Mouse (Mus musculus) megakaryocyte, embryonic 14.5 days (primary cell): ENCODE measurements around the gene Hist1h2be. TPM values are rescaled to one million over a fixed set of nuclear protein-coding genes. Genes with fewer than 3 reads are reported as not detected.
"Not testable (repeated sequence)": the region's sequence is repeated elsewhere in the genome, so short reads cannot be mapped to it uniquely, and the experiment has no call there.

ENCODE experiments used
- H3K27me3 ChIP-seq: replicated peaks from 2 replicates; pipeline ENCODE3; 2012; ENCODE audit warnings: inconsistent platforms
- H3K36me3 ChIP-seq: replicated peaks from 2 replicates; pipeline ENCODE3; 2012; ENCODE audit warnings: low read length, inconsistent platforms, mixed read lengths
- H3K4me1 ChIP-seq: 2 replicates; pipeline ENCODE4 v1.6.1; 2012; ENCODE audit warnings: inconsistent platforms
- H3K4me3 ChIP-seq: replicated peaks from 2 replicates; pipeline ENCODE3; 2012; ENCODE audit warnings: moderate library complexity, mild to moderate bottlenecking, inconsistent platforms
- H3K9me3 ChIP-seq: 2 replicates; pipeline ENCODE4 v1.6.1; 2012; ENCODE audit warnings: inconsistent platforms
- FLI1 ChIP-seq: IDR thresholded peaks from 2 replicates; pipeline ENCODE4 v1.6.1; 2012; ENCODE audit warnings: low read length, inconsistent platforms, mixed read lengths
- GATA1 ChIP-seq: IDR thresholded peaks from 3 replicates; pipeline ENCODE4 v1.6.1; 2012; ENCODE audit warnings: mixed read lengths, low read length, inconsistent platforms, borderline replicate concordance
- polyA plus RNA-seq: library from polyadenylated mRNA; stranded (reverse); fragments of >175 nt; gene quantifications from 2 replicates; pipeline ENCODE4 v1.2.3, GENCODE M21; 2012; ENCODE audit warnings: low replicate concordance; ENCODE audit not compliant: insufficient read depth

Hist1h2be gene
- polyA plus RNA-seq, 1 experiment: 1.9 TPM

- TF ChIP-seq FLI1: no peak
- TF ChIP-seq GATA1: no peak
- H3K4me1 ChIP-seq: peaks cover 22% of the 10 kb centered on the region; the same call in 1 of the 2 replicates
- H3K27me3 ChIP-seq: no peaks in the 10 kb centered on the region
- peak within 1 kb of the TSS; percentile 89 for H3K4me3 ChIP-seq
- no peaks in the 10 kb centered on the region for H3K36me3 ChIP-seq
- H3K9me3 ChIP-seq: no peaks in the 10 kb centered on the region
Observed at GRCm38 (mm10) chr13:23543965-23544786, 76.7 kb downstream of the Hist1h2be start, which contains the start of gene Hist1h3f. Hist1h3f (plus strand) TSS chr13:23544052.

DNA sequence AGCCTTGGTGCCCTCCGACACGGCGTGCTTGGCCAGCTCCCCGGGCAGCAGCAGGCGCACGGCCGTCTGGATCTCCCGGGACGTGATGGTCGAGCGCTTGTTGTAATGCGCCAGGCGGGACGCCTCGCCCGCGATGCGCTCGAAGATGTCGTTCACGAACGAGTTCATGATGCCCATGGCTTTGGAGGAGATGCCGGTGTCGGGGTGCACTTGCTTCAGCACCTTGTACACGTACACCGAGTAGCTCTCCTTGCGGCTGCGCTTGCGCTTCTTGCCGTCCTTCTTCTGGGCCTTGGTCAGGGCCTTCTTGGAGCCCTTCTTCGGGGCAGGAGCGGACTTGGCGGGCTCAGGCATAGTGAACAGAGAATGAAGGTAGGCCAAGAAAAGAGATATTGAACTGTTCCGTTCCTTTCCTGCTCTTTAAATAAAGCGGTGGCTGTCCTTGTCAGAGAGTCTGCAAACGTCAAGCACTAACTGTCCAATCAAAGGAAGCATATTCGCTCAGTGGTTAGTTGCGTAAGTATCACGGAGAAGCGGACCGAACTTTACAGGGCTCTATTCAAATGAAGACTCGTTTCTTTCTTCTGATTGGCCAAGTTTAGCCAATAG is 77.8 kb downstream of the Hist1h2be start, which contains the start of gene Hist1h2bh:
Hist1h2bh (minus strand) TSS at position 394 of the 609 bp plus-strand sequence.
- not testable (repeated sequence) for H3K27me3 ChIP-seq, H3K36me3 ChIP-seq, H3K9me3 ChIP-seq
- Histone ChIP-seq H3K4me1 (peaks cover 29% of the 10 kb centered on the region; the same call in 1 of the 2 replicates), H3K4me3 (peak within 1 kb of the TSS; percentile 89)

DNA sequence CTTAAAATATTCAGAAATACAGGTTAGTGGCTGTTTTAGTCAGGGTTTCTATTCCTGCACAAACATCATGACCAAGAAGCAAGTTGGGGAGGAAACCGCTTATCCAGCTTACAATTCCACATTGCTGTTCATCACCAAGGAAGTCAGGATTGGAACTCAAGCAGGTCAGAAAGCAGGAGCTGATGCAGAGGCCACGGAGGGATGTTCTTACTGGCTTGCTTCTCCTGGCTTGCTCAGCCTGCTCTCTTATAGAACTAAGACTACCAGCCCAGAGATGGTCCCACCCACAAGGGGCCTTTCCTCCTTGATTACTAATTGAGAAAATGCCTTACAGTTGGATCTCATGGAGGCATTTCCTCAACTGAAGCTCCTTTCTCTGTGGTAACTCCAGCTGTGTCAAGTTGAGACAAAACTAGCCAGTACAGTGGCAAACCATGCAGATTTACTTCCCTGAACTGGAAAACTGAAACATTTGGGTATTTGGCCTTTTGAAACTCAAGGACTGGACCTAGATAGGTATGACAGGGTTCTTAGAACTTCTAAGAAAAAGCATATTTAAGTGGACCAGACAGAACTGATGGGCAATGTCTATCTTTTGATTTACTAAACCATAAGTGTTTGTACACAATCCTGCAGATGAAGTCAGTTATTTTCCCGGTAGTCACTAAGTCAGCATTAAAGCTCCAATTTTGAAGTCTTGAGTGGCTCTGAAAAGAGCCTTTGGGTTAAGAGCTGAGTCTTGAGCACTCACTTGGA is 78.5 kb downstream of the Hist1h2be start:
- not testable (repeated sequence) for H3K9me3 ChIP-seq, H3K27me3 ChIP-seq, H3K36me3 ChIP-seq
- peaks cover 33% of the 10 kb centered on the region for H3K4me1 ChIP-seq
- H3K4me3 ChIP-seq: peak overlapping the region; percentile 89

- Histone ChIP-seq H3K4me1 (peaks cover 38% of the 10 kb centered on the region), H3K4me3 (no peak overlapping the region)
Observed at GRCm38 (mm10) chr13:23541497-23541896, 79.4 kb downstream of the Hist1h2be start.

GRCm38 (mm10) chr13:23539821-23540220 is 81.1 kb downstream of the Hist1h2be start:
- not testable (repeated sequence) for H3K4me3 ChIP-seq
- peaks cover 44% of the 10 kb centered on the region for H3K4me1 ChIP-seq

More at GRCm38 (mm10) chr13:23541497-23541896, 79.4 kb downstream of the Hist1h2be start:
- TF ChIP-seq FLI1: no peak
- TF ChIP-seq GATA1: no peak
- Histone ChIP-seq H3K27me3 (no peaks in the 10 kb centered on the region), H3K36me3 (no peaks in the 10 kb centered on the region), H3K9me3 (no peaks in the 10 kb centered on the region)

GRCm38 (mm10) chr13:23538249-23538648 is 82.7 kb downstream of the Hist1h2be start:
- H3K4me3 ChIP-seq: no peak overlapping the region
- no peaks in the 10 kb centered on the region for H3K9me3 ChIP-seq
- peaks cover 53% of the 10 kb centered on the region for H3K4me1 ChIP-seq
- no peaks in the 10 kb centered on the region for H3K27me3 ChIP-seq
- no peaks in the 10 kb centered on the region for H3K36me3 ChIP-seq
- TF ChIP-seq FLI1: no peak
- no peak for TF ChIP-seq GATA1

More at GRCm38 (mm10) chr13:23539821-23540220, 81.1 kb downstream of the Hist1h2be start:
- H3K36me3 ChIP-seq, H3K9me3 ChIP-seq, H3K27me3 ChIP-seq: not testable (repeated sequence)

GRCm38 (mm10) chr13:23537006-23537710 is 83.8 kb downstream of the Hist1h2be start:
- H3K4me1 ChIP-seq: peaks cover 64% of the 10 kb centered on the region

DNA sequence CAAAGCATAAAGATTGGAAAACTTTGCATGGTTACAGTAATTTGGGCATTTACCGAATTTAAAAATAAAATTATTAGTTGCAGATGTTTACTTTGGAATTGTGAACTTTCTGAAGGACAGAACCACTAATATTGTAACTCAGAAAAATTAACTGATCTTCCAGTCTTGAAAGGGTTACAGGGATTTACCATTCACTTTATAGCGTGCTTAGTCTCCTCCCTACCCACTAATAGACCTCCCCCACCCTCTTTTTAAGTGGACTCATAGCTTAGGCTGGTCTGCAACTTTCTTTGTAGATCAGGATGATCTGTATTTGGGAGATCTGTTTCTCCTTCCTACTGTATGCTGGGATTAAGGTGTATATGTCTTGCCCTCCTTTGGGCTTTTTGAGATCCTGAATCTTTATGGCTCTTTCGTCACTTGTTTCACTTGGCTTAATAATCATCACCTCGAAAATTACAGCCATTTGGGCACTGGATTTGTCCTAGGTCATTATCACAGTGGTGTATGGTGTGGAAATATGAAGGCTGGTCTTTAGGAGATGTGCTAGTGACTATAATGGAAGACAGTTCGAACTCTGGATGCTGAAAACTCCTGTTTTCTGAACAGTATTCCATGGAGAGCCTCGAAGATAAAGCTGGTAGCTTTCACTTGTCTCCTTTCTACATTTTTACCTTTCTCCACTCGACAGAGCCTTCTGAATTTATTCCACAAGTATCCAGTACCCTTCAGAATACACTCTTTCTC is 84.7 kb downstream of the Hist1h2be start:
- H3K4me3 ChIP-seq: peak overlapping the region; percentile 87
- peaks cover 65% of the 10 kb centered on the region for H3K4me1 ChIP-seq
- no peaks in the 10 kb centered on the region for H3K9me3 ChIP-seq
- TF ChIP-seq GATA1 (no peak), FLI1 (no peak)
- no peaks in the 10 kb centered on the region for H3K27me3 ChIP-seq
- H3K36me3 ChIP-seq: no peaks in the 10 kb centered on the region

More at GRCm38 (mm10) chr13:23537006-23537710, 83.8 kb downstream of the Hist1h2be start:
- Histone ChIP-seq H3K4me3 (peak overlapping the region; percentile 18), H3K9me3 (no peaks in the 10 kb centered on the region), H3K27me3 (no peaks in the 10 kb centered on the region), H3K36me3 (no peaks in the 10 kb centered on the region)
- TF ChIP-seq GATA1 (no peak), FLI1 (no peak)

DNA sequence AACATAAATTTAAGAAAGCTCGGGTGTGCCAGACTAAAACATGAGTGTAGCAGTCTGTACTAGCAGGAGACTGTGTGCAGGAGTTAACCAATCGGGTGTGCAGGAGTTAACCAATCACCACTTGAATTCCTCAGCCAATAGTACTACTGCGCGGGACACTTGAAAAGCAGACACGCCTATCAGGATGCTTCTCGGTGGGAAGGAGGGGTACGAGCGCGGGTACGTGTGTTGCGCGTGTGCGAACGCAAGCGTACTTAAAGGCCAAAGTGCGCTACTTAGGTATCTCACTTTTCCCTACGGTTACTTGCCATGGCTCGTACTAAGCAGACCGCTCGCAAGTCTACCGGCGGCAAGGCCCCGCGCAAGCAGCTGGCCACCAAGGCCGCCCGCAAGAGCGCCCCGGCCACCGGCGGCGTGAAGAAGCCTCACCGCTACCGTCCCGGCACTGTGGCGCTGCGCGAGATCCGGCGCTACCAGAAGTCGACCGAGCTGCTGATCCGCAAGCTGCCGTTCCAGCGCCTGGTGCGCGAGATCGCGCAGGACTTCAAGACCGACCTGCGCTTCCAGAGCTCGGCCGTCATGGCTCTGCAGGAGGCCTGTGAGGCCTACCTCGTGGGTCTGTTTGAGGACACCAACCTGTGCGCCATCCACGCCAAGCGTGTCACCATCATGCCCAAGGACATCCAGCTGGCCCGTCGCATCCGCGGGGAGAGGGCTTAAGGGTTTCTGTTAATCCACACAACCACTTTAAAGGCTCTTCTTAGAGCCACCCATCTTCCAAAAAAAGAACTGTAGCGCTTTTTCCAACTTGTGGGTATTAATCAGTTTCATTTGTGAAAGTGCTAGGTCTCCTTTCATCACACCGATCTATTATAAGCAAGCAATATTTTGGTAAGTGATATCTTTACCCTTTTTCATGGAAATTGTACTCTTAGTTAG is 85.5 kb downstream of the Hist1h2be start, which contains the start of gene Hist1h3g:
Hist1h3g (plus strand) TSS at position 286 of the 939 bp plus-strand sequence.
- Histone ChIP-seq H3K4me3 (peak within 1 kb of the TSS; percentile 95), H3K4me1 (peaks cover 60% of the 10 kb centered on the region)
- not testable (repeated sequence) for H3K36me3 ChIP-seq, H3K27me3 ChIP-seq, H3K9me3 ChIP-seq
